Mouse (Mus musculus): ENCODE data around the gene Apol11b.
A peak's percentile ranks its signal among the peaks of the same experiment; 100 is the strongest.
"Not testable (repeated sequence)": the region's sequence is repeated elsewhere in the genome, so short reads cannot be mapped to it uniquely, and the experiment has no call there.

Apol11b gene

DNA sequence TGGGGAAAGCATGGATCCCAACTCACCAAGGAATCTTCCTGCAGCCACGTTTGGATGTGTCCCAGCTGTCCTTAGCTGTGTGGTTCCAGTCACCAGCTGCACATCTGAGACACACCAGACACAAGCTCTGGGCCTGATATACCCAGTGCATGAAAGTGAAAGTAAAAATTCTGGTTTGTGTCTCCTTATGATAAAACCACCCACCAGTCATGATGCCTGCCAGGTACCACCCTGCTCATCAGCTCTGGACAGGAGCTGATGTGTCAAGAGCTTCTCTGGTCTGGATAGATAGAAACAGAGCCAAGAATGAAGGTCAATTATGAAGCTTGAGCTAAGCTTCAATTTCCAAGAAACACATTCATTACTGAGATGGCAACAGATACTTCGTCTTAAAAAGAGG lies at the start of gene Apol11b:
Apol11b (minus strand) TSS at position 111 of the 400 bp plus-strand sequence.
- DNase-seq (ENCODE audit: low spot score in 2 of 2), result not testable (repeated sequence)

DNA sequence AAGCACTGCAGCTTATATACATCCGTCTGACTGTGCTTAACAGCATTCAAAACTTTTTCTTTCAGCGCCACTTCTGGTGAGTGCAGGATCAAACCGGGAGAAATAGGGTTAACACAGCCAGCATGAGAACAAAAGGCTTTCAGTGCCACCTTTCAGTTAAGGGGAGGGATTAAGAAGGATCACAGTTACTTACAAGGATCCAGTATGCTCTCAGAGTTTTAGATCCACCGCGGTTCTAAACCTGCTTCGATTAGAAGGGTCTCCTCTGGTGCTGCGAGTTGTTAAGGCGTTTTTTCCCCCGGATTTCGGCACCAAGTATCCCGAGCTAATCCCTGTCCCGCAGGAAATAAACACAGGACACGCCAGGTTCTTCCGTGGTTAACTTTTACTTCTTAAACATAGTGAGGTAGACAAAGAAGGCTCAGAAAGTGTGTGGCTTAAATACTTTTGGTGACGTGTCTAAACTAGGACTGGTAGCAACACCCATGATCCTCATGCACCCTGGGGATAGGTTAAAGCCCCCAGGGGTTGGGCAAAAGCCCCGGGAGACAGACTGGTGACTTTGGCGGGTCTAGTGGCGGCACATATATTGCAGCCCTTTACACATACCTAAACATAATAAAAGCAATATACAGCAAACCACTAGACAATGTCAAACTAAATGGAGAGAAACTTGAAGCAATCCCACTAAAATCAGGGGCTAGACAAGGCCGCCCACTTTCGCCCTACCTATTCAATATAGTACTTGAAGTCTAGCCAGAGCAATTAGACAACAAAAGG lies 48.6 kb upstream of the Apol11b start:
- not testable (repeated sequence) for DNase-seq (ENCODE audit: low spot score in 2 of 2)

DNA sequence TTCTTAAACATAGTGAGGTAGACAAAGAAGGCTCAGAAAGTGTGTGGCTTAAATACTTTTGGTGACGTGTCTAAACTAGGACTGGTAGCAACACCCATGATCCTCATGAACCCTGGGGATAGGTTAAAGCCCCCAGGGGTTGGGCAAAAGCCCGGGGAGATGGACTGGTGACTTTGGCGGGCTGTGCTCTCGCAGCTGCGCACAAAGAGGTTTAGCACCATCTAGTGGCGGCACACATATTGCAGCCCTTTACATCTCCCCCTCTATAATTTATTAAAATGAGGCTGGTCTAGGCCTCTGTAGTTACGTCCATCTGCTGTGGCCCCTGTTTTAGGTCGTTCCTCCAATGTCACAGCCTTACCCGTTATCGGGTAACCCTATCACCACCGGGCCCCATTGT lies 40.9 kb upstream of the Apol11b start:
- peak in 1 of 2 experiments; percentile 8 for DNase-seq (ENCODE audit: low spot score in 2 of 2)

DNA sequence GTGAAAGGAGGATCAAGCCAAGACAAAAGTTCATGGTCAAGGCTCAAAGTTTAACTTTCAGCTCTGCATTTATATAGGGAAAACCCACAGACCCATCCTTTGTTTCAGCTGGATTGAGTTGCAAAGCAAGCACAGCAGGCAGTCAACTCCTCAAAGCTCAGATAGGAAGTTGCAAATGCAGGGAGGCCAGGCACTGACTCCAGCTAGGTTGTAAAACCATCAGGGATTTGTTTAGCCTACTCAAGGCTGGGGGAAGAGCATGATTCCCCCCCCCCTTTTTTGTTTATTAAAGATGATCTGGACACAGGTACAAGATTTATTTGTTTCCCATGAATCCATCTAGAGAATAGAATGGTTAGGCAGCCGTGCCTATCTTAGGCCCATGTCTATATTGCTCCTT lies 31.0 kb upstream of the Apol11b start:
- DNase-seq (ENCODE audit: low spot score in 2 of 2), result not testable (repeated sequence)

DNA sequence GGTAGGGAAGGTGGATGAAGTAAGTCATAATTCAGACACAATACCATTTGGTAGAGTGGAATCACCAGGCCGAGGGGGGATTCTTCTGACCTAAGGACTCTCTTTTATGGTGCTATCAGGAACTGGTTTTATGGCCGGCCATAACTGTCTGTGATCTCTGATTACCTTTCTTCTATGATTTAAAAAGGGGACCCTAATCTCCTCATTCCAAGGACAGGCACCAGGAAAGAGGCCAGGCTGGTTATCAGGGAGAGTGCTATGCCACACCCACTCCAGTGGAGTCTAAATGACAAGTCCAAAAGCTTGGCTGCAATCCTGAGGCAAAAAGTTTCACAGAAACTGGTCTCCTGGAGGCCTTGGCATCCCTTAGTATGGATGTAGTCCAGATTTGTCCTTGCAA lies 18.8 kb upstream of the Apol11b start:
- DNase-seq (ENCODE audit: low spot score in 2 of 2), result not testable (repeated sequence)

DNA sequence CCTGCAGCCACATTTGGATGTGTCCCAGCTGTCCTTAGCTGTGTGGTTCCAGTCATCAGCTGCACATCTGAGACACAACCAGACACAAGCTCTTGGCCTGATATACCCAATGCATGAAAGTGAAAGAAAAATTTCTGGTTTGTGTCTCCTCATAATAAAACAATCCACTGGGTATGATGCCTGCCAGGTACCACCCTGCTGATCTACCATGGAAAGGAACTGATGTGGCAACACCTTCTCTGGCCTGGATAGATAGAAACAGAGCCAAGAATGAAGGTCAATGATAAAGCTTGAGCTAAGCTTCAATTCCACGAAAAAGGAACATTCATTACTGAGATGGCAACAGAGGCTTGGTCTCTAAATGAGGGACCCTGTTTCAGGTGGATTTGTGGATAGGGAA lies 16.7 kb upstream of the Apol11b start:
- not testable (repeated sequence) for DNase-seq (ENCODE audit: low spot score in 2 of 2)

DNA sequence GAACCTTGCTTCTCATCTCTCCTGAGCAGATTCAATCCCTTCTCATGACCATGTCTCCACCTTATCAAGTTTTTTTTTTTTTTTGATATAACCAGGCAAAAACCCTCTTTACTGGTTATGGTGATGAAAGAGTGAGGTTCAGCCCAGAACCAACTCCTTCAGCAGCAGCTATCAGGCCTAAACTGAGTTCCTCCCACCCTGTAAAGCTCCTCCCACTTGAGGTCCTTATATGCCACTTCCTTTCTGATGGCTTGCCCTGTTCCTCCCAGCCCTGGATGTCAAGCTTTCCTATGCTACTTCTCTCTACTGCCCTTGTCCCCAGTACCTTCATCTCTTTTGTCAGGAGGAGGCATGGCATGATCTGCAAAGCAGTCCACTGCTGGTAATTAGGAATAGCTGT lies 8.1 kb upstream of the Apol11b start:
- DNase-seq (ENCODE audit: low spot score in 2 of 2), result not testable (repeated sequence)

DNA sequence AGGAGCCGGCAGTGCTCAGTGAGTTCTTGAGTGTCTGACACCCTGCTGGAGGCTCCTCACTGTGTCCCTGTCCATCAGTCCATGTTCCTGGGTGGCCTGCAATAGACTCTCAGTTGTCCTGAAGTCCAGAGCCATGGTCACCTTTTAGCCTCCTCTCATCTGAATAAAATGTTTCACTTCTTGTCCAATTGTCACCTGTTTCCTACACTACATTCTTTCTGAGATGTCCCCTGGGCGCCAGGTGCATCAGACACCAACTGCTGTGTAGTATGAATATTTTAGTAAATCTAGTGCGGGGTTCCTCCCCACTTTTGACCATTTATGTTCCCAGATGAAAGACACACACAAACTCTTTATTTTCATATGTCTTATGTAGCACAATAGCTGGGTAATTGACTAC lies 13.3 kb downstream of the Apol11b start:
- DNase-seq (ENCODE audit: low spot score in 2 of 2), result not testable (repeated sequence)

DNA sequence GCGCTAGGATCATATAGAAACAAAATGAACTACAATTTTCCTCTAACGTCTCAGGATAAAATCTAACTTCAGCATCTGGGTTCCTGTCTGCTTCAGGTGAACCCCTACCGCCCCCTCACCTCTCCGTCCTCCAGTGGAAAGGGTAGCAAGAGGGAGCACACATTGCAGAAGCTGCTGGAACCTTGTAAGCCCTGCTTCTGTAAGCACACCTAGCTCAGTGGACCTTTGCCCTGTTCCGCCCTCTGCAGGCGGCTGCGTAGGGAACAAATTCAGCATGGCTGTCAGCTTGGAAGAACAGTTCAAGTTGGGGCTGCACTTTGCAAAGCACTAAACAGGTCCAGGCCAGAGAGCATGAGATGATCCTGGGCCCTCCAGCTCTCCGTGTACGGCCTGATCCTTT lies 14.4 kb downstream of the Apol11b start:
- DNase-seq (ENCODE audit: low spot score in 2 of 2), result not testable (repeated sequence)

DNA sequence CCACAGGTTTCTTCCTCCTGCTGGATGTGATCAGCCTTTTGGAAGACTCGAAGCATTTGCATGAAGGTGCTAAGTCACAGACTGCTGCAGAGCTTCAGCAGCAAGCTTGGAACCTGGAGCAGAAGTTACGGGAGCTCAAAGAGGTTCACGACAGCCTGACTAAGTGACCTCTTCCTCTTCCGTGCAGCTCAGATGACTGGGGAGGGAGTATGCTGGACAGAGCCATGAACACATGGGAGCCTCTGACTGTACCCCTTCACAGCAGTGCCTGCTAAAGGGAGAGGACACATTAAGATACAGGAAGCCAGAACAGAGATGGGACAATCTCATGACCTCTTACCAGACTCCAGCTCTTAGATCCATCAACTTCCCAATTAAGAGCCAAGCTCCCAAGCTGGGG lies 16.6 kb downstream of the Apol11b start:
- DNase-seq (ENCODE audit: low spot score in 2 of 2), result not testable (repeated sequence)

DNA sequence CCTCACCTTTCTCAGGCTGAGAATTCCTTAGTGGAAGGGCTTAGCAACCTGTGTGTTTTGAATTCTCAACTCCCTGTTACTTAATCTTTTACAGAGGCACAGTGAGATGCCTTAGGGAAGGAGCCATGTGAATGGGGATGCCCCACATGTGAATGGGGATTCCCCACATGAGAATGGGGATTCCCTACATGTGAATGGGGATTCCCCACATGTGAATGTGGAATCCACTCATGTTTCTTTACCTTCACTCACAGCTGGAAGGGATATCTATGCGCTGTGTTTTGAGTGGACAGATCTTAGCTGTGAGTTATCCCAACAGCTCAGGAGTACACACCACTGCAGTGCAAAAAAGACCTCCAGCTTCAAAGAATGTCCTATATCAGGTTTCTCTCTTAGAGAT lies 18.4 kb downstream of the Apol11b start:
- no peak for DNase-seq (ENCODE audit: low spot score in 2 of 2)

DNA sequence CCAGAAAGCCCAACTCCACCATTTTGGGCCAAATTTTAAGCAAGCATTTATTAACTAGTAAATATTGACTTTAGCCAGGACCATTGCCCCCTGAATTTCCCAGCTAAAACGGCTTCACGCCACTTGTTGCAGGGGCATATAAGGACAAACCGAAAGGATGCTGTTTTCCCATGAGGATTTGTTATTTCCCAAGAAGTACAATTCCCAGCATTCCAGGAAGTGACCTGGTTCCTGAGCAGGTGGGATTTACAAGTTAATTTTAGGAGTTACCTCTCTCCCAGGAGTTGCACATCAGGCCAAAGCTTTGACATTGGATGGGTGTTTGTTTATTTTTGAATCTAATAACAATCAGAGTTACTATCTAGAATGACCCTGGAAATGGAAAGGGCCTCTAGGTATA lies 37.0 kb downstream of the Apol11b start:
- no peak for DNase-seq (ENCODE audit: low spot score in 2 of 2)

DNA sequence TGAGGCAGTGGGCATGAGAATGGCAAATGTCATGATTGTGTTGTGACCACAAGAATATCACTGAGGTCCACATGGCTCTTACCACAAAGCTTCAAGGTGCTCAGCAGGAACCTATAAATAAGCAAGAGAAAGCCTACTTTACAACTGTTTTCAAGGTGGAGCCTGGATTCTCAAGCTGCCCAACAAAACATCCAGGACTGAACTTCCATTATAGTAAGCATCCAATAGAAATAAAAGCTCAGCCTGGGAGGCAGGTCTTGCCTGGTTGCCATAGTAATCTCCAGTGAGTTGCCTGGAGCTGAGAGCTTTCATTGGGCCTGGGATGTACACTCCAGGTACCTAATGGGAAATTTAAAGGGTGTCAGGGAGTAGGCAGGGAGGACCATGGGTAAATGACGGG lies 44.1 kb downstream of the Apol11b start, which contains the start of gene Gm36245:
Gm36245 (plus strand) TSS at position 301 of the 400 bp plus-strand sequence.
- DNase-seq (ENCODE audit: low spot score in 2 of 2), result no peak

DNA sequence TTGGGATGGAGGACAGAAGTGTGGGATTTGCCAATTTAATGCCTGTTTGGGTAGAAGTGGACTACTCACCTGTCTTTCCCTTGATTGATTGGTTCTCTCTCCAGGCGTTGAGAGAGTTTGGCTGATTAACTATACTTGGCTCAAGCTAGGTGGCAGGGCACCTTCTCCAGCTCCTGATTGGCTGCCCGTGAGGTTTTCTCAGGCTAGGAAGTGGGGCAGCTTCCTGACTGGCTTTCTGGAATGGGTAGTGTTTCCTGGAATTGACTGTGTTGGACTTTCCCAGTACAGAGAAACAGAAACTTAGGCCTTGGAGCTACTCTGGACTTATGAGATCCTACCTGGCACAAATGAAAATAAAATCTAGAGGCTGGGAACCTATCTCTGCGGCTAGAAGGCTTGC lies 44.7 kb downstream of the Apol11b start:
- no peak for DNase-seq (ENCODE audit: low spot score in 2 of 2)

DNA sequence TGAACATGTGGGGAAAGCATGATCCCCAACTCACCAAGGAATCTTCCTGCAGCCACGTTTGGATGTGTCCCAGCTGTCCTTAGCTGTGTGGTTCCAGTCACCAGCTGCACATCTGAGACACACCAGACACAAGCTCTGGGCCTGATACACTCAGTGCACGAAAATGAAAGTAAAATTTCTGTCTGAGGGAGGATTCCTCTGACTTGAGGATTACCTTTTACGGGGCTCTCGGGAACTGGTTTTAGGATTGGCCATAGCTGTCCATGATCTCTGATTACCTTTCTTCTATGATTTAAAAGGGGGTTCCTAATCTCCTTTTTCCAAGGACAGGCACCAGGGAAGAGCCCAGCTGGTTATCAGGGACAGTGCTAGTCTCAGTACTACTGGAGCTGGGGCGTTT lies 47.1 kb downstream of the Apol11b start, which contains the start of gene Apol10b:
Apol10b (minus strand) TSS at position 165 of the 400 bp plus-strand sequence.
- DNase-seq (ENCODE audit: low spot score in 2 of 2), result no peak

DNA sequence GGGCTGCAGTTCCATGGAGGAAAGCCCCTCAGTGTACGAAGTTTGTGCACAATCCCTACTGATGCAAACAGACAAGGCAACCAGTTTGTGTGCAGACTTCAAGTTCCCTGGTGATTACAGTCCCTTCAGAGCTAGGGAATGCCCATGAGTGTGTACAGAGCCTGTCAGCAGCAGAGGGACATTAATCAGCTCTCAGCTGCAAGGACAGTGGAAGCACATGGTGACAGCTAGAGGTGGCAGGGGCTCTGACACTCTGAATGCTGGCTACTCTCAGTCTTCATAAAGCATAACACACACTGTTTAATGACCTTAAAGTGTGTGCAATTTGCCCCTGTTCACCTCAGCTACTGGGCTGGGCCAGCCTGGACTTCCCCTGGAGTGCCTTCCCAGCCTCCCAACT lies 49.5 kb downstream of the Apol11b start:
- no peak for DNase-seq (ENCODE audit: low spot score in 2 of 2)

DNA sequence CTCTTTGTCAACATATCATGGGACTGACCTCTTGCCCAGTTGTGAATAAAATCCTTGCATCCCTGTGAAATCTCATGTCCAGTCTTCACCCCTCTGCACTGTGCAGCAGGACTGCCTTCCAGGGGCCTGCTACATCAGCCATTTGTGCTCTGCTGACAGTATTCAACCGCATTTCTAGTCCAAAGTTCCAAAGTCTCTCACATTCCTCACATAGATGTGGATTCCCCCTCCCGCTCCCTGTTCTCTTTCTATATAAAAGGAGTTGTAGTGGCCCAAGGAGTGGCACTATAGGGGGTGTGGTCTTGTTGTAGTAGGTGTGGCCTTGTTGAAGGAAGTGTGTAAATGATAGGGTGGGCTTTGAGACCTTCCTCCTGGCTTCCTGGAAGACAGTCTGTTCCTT lies 52.2 kb downstream of the Apol11b start:
- DNase-seq (ENCODE audit: low spot score in 2 of 2), result no peak

DNA sequence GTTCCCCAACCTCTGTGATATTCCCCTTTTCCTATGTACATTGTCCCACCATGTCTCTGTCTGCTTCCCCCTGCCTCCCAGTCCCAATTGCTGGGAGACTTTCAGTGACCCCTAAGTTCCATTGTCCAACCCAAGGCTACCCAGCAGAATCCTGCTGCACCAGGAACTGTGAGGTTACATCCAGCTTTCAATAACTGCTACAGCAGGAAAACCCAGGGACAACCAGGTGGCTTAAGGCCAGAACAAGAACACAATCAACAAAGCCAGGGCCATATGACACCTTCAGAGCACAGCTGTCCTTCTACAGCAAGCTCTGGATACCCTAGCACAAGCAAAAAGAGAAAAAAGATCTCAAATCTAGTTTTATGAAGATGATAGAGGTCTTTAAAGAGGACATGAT lies 54.1 kb downstream of the Apol11b start:
- no peak for DNase-seq (ENCODE audit: low spot score in 2 of 2)

DNA sequence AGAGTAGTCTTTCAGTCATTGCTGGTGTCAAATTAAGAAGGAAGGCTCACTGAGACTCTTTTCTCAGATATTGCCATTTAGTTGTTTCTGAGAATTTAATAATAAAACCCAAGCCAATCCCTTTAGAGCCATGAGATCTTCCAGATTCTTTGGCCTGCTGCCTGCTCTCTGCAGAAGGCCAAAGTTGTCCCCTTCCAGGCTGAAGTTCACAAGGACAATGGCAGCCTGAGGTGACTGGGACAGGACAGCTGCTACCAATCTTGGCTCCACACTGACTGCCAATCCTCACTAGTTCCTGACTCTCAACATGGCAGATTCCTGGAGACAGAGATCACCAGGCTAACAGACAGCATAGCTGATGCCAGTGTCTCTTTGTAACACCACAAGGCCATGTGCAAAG lies 56.1 kb downstream of the Apol11b start:
- DNase-seq (ENCODE audit: low spot score in 2 of 2), result no peak
